Mouse (Mus musculus): ENCODE results near the gene Oxld1. TPM values are rescaled to one million over a fixed set of nuclear protein-coding genes. Genes with fewer than 3 reads are reported as not detected.
"Not testable (repeated sequence)": the region's sequence is repeated elsewhere in the genome, so short reads cannot be mapped to it uniquely, and the experiment has no call there.

Oxld1 gene
- polyA plus RNA-seq, 1 experiment from 2014 or later, result 15.9 TPM

GRCm38 (mm10) chr11:120437857-120438385, 19.9 kb downstream of the Oxld1 start:
- WGBS, result 20% methylated on average over 12 of the region's 12 CpGs
- Histone ChIP-seq H3K4me2 (replicated peaks; ENCODE audit: low read depth, low read length) (peak overlapping the region; percentile 96), H3K27ac (ENCODE audit: low read length) (peak overlapping the region; percentile 76)

GRCm38 (mm10) chr11:120437152-120437856, 20.6 kb downstream of the Oxld1 start, which contains the start of gene Nploc4:
Nploc4 (minus strand) TSS chr11:120437708.
- Histone ChIP-seq H3K27me3 (ENCODE audit: insufficient read depth, low read length) (no peaks in the 10 kb centered on the region), H3K4me1 (ENCODE audit: insufficient read depth, low read length) (peaks cover 14% of the 10 kb centered on the region), H3K9me3 (ENCODE audit: low read length) (no peaks in the 10 kb centered on the region), H3K4me2 (replicated peaks; ENCODE audit: low read depth, low read length) (peak within 1 kb of the TSS; percentile 96), H3K4me3 (ENCODE audit: low read length) (peak within 1 kb of the TSS; percentile 89), H3K36me3 (ENCODE audit: insufficient read depth, low read length) (peaks cover 9% of the 10 kb centered on the region), H3K9ac (replicated peaks; ENCODE audit: low read length) (peak within 1 kb of the TSS; percentile 93), H3K27ac (ENCODE audit: low read length) (peak within 1 kb of the TSS; percentile 76)
- ATAC-seq (ENCODE audit: low FRiP score, low TSS enrichment), result peak; percentile 89
- WGBS, result 0% methylated on average over 63 of the region's 77 CpGs

More at GRCm38 (mm10) chr11:120437857-120438385, 19.9 kb downstream of the Oxld1 start:
- Histone ChIP-seq H3K9ac (replicated peaks; ENCODE audit: low read length) (peak overlapping the region; percentile 93), H3K27me3 (ENCODE audit: insufficient read depth, low read length) (no peaks in the 10 kb centered on the region), H3K4me3 (ENCODE audit: low read length) (peak overlapping the region; percentile 89), H3K4me1 (ENCODE audit: insufficient read depth, low read length) (peaks cover 14% of the 10 kb centered on the region), H3K9me3 (ENCODE audit: low read length) (no peaks in the 10 kb centered on the region), H3K36me3 (ENCODE audit: insufficient read depth, low read length) (peaks cover 3% of the 10 kb centered on the region)
- ATAC-seq (ENCODE audit: low FRiP score, low TSS enrichment), result no peak

GRCm38 (mm10) chr11:120426727-120427126, 31.1 kb downstream of the Oxld1 start:
- no peak overlapping the region for H3K9ac ChIP-seq (replicated peaks; ENCODE audit: low read length)
- H3K4me1 ChIP-seq (ENCODE audit: insufficient read depth, low read length), result peaks cover 23% of the 10 kb centered on the region
- no peak for ATAC-seq (ENCODE audit: low FRiP score, low TSS enrichment)
- H3K4me3 ChIP-seq (ENCODE audit: low read length), result no peak overlapping the region
- no peak overlapping the region for H3K4me2 ChIP-seq (replicated peaks; ENCODE audit: low read depth, low read length)
- H3K27ac ChIP-seq (ENCODE audit: low read length), result no peak overlapping the region
- H3K27me3 ChIP-seq (ENCODE audit: insufficient read depth, low read length), result no peaks in the 10 kb centered on the region
- peaks cover 38% of the 10 kb centered on the region for H3K36me3 ChIP-seq (ENCODE audit: insufficient read depth, low read length)
- H3K9me3 ChIP-seq (ENCODE audit: low read length), result no peaks in the 10 kb centered on the region
- 91% methylated on average over 3 of the region's 3 CpGs for WGBS

GRCm38 (mm10) chr11:120423569-120424295, 34.1 kb downstream of the Oxld1 start:
- Histone ChIP-seq H3K27me3 (ENCODE audit: insufficient read depth, low read length) (no peaks in the 10 kb centered on the region), H3K4me2 (replicated peaks; ENCODE audit: low read depth, low read length) (no peak overlapping the region), H3K27ac (ENCODE audit: low read length) (peak overlapping the region; percentile 88), H3K4me3 (ENCODE audit: low read length) (no peak overlapping the region), H3K36me3 (ENCODE audit: insufficient read depth, low read length) (peaks cover 42% of the 10 kb centered on the region), H3K9me3 (ENCODE audit: low read length) (no peaks in the 10 kb centered on the region), H3K4me1 (ENCODE audit: insufficient read depth, low read length) (peaks cover 29% of the 10 kb centered on the region), H3K9ac (replicated peaks; ENCODE audit: low read length) (no peak overlapping the region)
- 49% methylated on average over 9 of the region's 9 CpGs for WGBS
- peak; percentile 52; the same call in 1 of the 2 replicates for ATAC-seq (ENCODE audit: low FRiP score, low TSS enrichment)

GRCm38 (mm10) chr11:120422651-120423568, 35.0 kb downstream of the Oxld1 start:
- Histone ChIP-seq H3K9me3 (ENCODE audit: low read length) (no peaks in the 10 kb centered on the region), H3K4me1 (ENCODE audit: insufficient read depth, low read length) (peaks cover 29% of the 10 kb centered on the region), H3K4me2 (replicated peaks; ENCODE audit: low read depth, low read length) (peak overlapping the region; percentile 18; the same call in 1 of the 2 replicates), H3K27me3 (ENCODE audit: insufficient read depth, low read length) (no peaks in the 10 kb centered on the region), H3K4me3 (ENCODE audit: low read length) (no peak overlapping the region), H3K27ac (ENCODE audit: low read length) (peak overlapping the region; percentile 88), H3K9ac (replicated peaks; ENCODE audit: low read length) (no peak overlapping the region; the same call in 1 of the 2 replicates), H3K36me3 (ENCODE audit: insufficient read depth, low read length) (peaks cover 39% of the 10 kb centered on the region)
- 20% methylated on average over 13 of the region's 13 CpGs for WGBS
- peak; percentile 80 for ATAC-seq (ENCODE audit: low FRiP score, low TSS enrichment)

- Histone ChIP-seq H3K4me2 (replicated peaks; ENCODE audit: low read depth, low read length) (no peak overlapping the region), H3K4me1 (ENCODE audit: insufficient read depth, low read length) (peaks cover 25% of the 10 kb centered on the region), H3K27me3 (ENCODE audit: insufficient read depth, low read length) (no peaks in the 10 kb centered on the region), H3K36me3 (ENCODE audit: insufficient read depth, low read length) (peaks cover 39% of the 10 kb centered on the region), H3K4me3 (ENCODE audit: low read length) (no peak overlapping the region), H3K9ac (replicated peaks; ENCODE audit: low read length) (no peak overlapping the region), H3K27ac (ENCODE audit: low read length) (no peak overlapping the region), H3K9me3 (ENCODE audit: low read length) (no peaks in the 10 kb centered on the region)
- no peak for ATAC-seq (ENCODE audit: low FRiP score, low TSS enrichment)
- 83% methylated on average over 1 of the region's 1 CpGs for WGBS
Observed at GRCm38 (mm10) chr11:120418592-120418991, 39.3 kb downstream of the Oxld1 start.

GRCm38 (mm10) chr11:120417852-120418251, 40.0 kb downstream of the Oxld1 start:
- Histone ChIP-seq H3K4me3 (ENCODE audit: low read length) (no peak overlapping the region), H3K27me3 (ENCODE audit: insufficient read depth, low read length) (no peaks in the 10 kb centered on the region), H3K9me3 (ENCODE audit: low read length) (no peaks in the 10 kb centered on the region), H3K27ac (ENCODE audit: low read length) (no peak overlapping the region), H3K9ac (replicated peaks; ENCODE audit: low read length) (no peak overlapping the region), H3K4me1 (ENCODE audit: insufficient read depth, low read length) (peaks cover 18% of the 10 kb centered on the region), H3K36me3 (ENCODE audit: insufficient read depth, low read length) (peaks cover 45% of the 10 kb centered on the region), H3K4me2 (replicated peaks; ENCODE audit: low read depth, low read length) (no peak overlapping the region)
- 88% methylated on average over 7 of the region's 7 CpGs for WGBS
- no peak for ATAC-seq (ENCODE audit: low FRiP score, low TSS enrichment)

- not testable (repeated sequence) for H3K27me3 ChIP-seq (ENCODE audit: insufficient read depth, low read length); H3K9ac ChIP-seq (replicated peaks; ENCODE audit: low read length); H3K27ac ChIP-seq (ENCODE audit: low read length); H3K4me1 ChIP-seq (ENCODE audit: insufficient read depth, low read length); H3K4me2 ChIP-seq (replicated peaks; ENCODE audit: low read depth, low read length); H3K4me3 ChIP-seq (ENCODE audit: low read length); H3K9me3 ChIP-seq (ENCODE audit: low read length); ATAC-seq (ENCODE audit: low FRiP score, low TSS enrichment)
- peaks cover 75% of the 10 kb centered on the region for H3K36me3 ChIP-seq (ENCODE audit: insufficient read depth, low read length)
- WGBS, result 94% methylated on average over 7 of the region's 10 CpGs
Observed at GRCm38 (mm10) chr11:120413621-120414020, 44.2 kb downstream of the Oxld1 start.

Data from kidney, embryonic 16.5 days (tissue).